Mouse (Mus musculus): ENCODE measurements around the gene Camta1. TPM values are rescaled to one million over a fixed set of nuclear protein-coding genes. Genes with fewer than 3 reads are reported as not detected.

Gene Camta1
- polyA plus RNA-seq, 1 experiment from 2014 or later = 150 TPM

GRCm38 (mm10) chr4:151200316-151200715 is 661.4 kb downstream of the Camta1 start:
- Histone ChIP-seq H3K4me2 (no peak overlapping the region), H3K4me1 (ENCODE audit: control insufficient read depth, insufficient read depth, low read length) (no peaks in the 10 kb centered on the region), H3K4me3 (ENCODE audit: low read depth, low read length) (no peak overlapping the region), H3K27ac (ENCODE audit: low read depth, low read length) (no peak overlapping the region), H3K9ac (ENCODE audit: low read length) (no peak overlapping the region), H3K27me3 (ENCODE audit: control insufficient read depth, insufficient read depth, low read length) (no peaks in the 10 kb centered on the region), H3K9me3 (ENCODE audit: control insufficient read depth, low read length) (no peaks in the 10 kb centered on the region), H3K36me3 (ENCODE audit: control insufficient read depth, insufficient read depth, low read length) (no peaks in the 10 kb centered on the region)
- no peak for ATAC-seq (ENCODE audit: low FRiP score)
- DNase-seq (ENCODE audit: low spot score, missing footprints) = no peak
- WGBS = 89% methylated on average over 9 of the region's 9 CpGs

- peaks cover 9% of the 10 kb centered on the region; the same call in 1 of the 2 replicates for H3K4me1 ChIP-seq (ENCODE audit: control insufficient read depth, insufficient read depth, low read length)
- H3K27ac ChIP-seq (ENCODE audit: low read depth, low read length) = no peak overlapping the region
- no peak overlapping the region for H3K9ac ChIP-seq (ENCODE audit: low read length)
- 44% methylated on average over 10 of the region's 10 CpGs for WGBS
- H3K9me3 ChIP-seq (ENCODE audit: control insufficient read depth, low read length) = no peaks in the 10 kb centered on the region
- DNase-seq (ENCODE audit: low spot score, missing footprints) (no peak), ATAC-seq (ENCODE audit: low FRiP score) (no peak)
- H3K27me3 ChIP-seq (ENCODE audit: control insufficient read depth, insufficient read depth, low read length) = no peaks in the 10 kb centered on the region
- no peak overlapping the region for H3K4me2 ChIP-seq
- no peaks in the 10 kb centered on the region for H3K36me3 ChIP-seq (ENCODE audit: control insufficient read depth, insufficient read depth, low read length)
- no peak overlapping the region for H3K4me3 ChIP-seq (ENCODE audit: low read depth, low read length)
These were observed 666.5 kb downstream of the Camta1 start for GRCm38 (mm10) chr4:151195126-151195525.

- DNase-seq (ENCODE audit: low spot score, missing footprints) (no peak), ATAC-seq (ENCODE audit: low FRiP score) (peak; percentile 63; the same call in 1 of the 2 replicates)
- WGBS = 35% methylated on average over 4 of the region's 4 CpGs
- Histone ChIP-seq H3K27me3 (ENCODE audit: control insufficient read depth, insufficient read depth, low read length) (no peaks in the 10 kb centered on the region), H3K27ac (ENCODE audit: low read depth, low read length) (no peak overlapping the region), H3K9ac (ENCODE audit: low read length) (no peak overlapping the region), H3K4me3 (ENCODE audit: low read depth, low read length) (no peak overlapping the region), H3K4me1 (ENCODE audit: control insufficient read depth, insufficient read depth, low read length) (peaks cover 9% of the 10 kb centered on the region; the same call in 1 of the 2 replicates), H3K36me3 (ENCODE audit: control insufficient read depth, insufficient read depth, low read length) (no peaks in the 10 kb centered on the region), H3K9me3 (ENCODE audit: control insufficient read depth, low read length) (no peaks in the 10 kb centered on the region), H3K4me2 (peak overlapping the region; percentile 4; the same call in 1 of the 2 replicates)
These were observed 667.0 kb downstream of the Camta1 start for GRCm38 (mm10) chr4:151194715-151195097.

DNA sequence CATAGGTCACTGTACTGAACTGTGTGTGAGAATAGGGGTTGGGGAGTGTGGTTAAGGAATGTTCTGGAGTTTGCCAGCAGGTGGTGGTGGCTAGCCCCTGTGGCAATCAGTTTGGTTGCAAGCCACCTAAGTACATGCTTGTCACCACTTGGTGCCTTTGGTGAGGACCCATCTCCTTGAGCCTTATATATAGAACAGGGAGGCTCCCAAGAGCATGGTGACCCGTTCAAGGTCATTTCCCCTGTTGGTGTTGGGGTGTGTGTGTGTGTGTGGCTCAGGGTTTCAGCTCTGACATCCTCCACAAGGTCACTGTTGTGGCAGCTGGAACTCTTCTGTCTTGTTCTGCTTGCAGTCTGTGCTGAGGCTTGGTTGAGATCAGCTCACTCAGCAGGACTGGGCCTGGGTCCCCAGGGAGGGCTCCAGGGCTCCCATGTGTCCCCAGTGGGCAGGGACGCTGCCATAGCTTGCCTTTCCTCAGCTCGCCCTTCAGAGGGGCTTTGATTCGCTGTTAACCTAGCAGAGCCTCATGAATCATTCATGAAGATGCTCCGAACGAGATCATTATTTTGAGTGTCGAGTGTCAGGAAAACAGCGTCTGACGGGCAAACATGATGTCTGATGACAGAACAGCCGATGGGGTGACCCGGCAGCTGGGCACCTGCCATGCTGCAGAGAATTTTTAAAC is 667.5 kb downstream of the Camta1 start:
- DNase-seq (ENCODE audit: low spot score, missing footprints) = no peak
- 22% methylated on average over 11 of the region's 11 CpGs for WGBS
- no peak overlapping the region for H3K27ac ChIP-seq (ENCODE audit: low read depth, low read length)
- H3K4me2 ChIP-seq = peak overlapping the region; percentile 4; the same call in 1 of the 2 replicates
- no peaks in the 10 kb centered on the region for H3K36me3 ChIP-seq (ENCODE audit: control insufficient read depth, insufficient read depth, low read length)
- peak; percentile 67; the same call in 1 of the 2 replicates for ATAC-seq (ENCODE audit: low FRiP score)
- no peak overlapping the region for H3K4me3 ChIP-seq (ENCODE audit: low read depth, low read length)
- peaks cover 9% of the 10 kb centered on the region; the same call in 1 of the 2 replicates for H3K4me1 ChIP-seq (ENCODE audit: control insufficient read depth, insufficient read depth, low read length)
- no peaks in the 10 kb centered on the region for H3K9me3 ChIP-seq (ENCODE audit: control insufficient read depth, low read length)
- H3K27me3 ChIP-seq (ENCODE audit: control insufficient read depth, insufficient read depth, low read length) = no peaks in the 10 kb centered on the region
- no peak overlapping the region for H3K9ac ChIP-seq (ENCODE audit: low read length)

DNA sequence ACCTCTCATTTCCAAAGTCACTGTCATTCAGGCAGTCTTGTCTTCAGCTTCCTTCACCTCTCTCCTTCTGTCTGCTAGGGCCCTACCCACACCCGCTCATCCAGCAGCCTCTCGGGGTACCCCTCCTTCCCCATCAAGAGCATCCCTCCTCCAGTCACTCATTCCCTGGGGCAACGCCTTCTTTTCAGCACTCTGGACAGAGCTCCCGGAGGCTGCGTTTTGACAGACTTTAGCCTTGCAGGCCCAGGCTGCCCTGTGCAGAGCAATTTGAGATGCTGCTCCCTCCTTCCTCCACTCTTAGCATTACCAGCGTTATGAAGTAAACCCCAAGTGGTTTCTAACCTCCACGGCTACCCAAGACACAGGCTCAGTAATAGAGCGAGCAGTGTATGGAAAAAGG is 675.2 kb downstream of the Camta1 start:
- H3K27me3 ChIP-seq (ENCODE audit: control insufficient read depth, insufficient read depth, low read length) = no peaks in the 10 kb centered on the region
- ATAC-seq (ENCODE audit: low FRiP score) = no peak
- DNase-seq (ENCODE audit: low spot score, missing footprints) = peak; percentile 92
- WGBS = 15% methylated on average over 8 of the region's 8 CpGs
- H3K36me3 ChIP-seq (ENCODE audit: control insufficient read depth, insufficient read depth, low read length) = no peaks in the 10 kb centered on the region
- H3K27ac ChIP-seq (ENCODE audit: low read depth, low read length) = no peak overlapping the region
- H3K4me3 ChIP-seq (ENCODE audit: low read depth, low read length) = no peak overlapping the region
- no peaks in the 10 kb centered on the region for H3K4me1 ChIP-seq (ENCODE audit: control insufficient read depth, insufficient read depth, low read length)
- H3K9me3 ChIP-seq (ENCODE audit: control insufficient read depth, low read length) = no peaks in the 10 kb centered on the region
- no peak overlapping the region for H3K4me2 ChIP-seq
- no peak overlapping the region for H3K9ac ChIP-seq (ENCODE audit: low read length)

DNA sequence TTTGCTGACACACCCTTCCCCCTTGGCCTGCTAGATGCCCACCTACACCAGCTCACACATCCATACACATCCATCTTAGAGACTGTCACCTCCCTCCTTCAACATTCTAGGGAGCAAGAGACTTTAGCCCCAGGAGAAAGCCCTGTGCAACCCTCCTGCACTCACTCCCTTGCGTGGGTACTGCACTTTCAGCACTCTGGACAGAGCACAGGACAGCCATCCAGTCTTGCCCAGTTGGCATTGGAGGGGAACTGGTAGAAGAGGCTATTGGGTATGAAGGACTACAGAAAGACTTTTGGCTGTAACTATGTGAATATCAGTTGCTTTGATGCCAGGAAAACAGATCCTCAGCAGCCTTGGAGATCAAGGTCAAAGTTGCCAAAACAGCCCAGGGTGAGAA is 675.9 kb downstream of the Camta1 start:
- Histone ChIP-seq H3K9me3 (ENCODE audit: control insufficient read depth, low read length) (no peaks in the 10 kb centered on the region), H3K4me2 (no peak overlapping the region), H3K4me3 (ENCODE audit: low read depth, low read length) (no peak overlapping the region), H3K27ac (ENCODE audit: low read depth, low read length) (no peak overlapping the region), H3K36me3 (ENCODE audit: control insufficient read depth, insufficient read depth, low read length) (no peaks in the 10 kb centered on the region), H3K4me1 (ENCODE audit: control insufficient read depth, insufficient read depth, low read length) (no peaks in the 10 kb centered on the region), H3K27me3 (ENCODE audit: control insufficient read depth, insufficient read depth, low read length) (no peaks in the 10 kb centered on the region), H3K9ac (ENCODE audit: low read length) (no peak overlapping the region)
- DNase-seq (ENCODE audit: low spot score, missing footprints) = no peak
- 10% methylated on average over 1 of the region's 1 CpGs for WGBS
- ATAC-seq (ENCODE audit: low FRiP score) = no peak

DNA sequence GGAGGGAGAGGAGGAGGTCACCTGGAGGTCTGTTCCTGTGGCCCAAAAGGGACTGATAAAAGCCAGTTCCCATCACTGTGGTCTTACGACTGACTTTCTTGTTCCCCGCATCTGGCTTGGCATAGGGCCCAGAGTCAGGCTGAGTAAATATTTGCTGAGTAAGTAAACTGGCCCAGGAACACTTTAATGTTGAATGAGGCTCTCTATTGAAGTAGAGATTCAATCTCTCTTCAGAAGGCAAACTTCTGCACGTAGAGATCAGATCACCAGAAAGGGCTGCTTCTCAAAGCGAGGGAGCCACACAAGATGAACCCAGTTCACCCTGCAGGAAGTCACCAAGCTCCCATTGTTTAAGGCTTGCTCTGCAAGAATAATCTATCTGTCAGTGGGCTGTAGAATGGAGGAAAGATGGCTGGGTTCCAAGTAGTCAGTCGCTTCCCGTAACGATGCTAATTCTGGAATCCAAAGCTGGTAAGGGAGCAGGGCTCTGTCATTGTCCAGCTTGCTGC is 681.2 kb downstream of the Camta1 start:
- no peaks in the 10 kb centered on the region for H3K9me3 ChIP-seq (ENCODE audit: control insufficient read depth, low read length)
- H3K36me3 ChIP-seq (ENCODE audit: control insufficient read depth, insufficient read depth, low read length) = no peaks in the 10 kb centered on the region
- ATAC-seq (ENCODE audit: low FRiP score) (0 out of 2 replicates have a peak, but pooled peaks have one; percentile 38), DNase-seq (ENCODE audit: low spot score, missing footprints) (no peak)
- no peak overlapping the region for H3K4me2 ChIP-seq
- H3K9ac ChIP-seq (ENCODE audit: low read length) = no peak overlapping the region
- peaks cover 3% of the 10 kb centered on the region; the same call in 1 of the 2 replicates for H3K4me1 ChIP-seq (ENCODE audit: control insufficient read depth, insufficient read depth, low read length)
- no peak overlapping the region for H3K27ac ChIP-seq (ENCODE audit: low read depth, low read length)
- WGBS = 68% methylated on average over 7 of the region's 7 CpGs
- no peak overlapping the region for H3K4me3 ChIP-seq (ENCODE audit: low read depth, low read length)
- no peaks in the 10 kb centered on the region for H3K27me3 ChIP-seq (ENCODE audit: control insufficient read depth, insufficient read depth, low read length)

GRCm38 (mm10) chr4:151179639-151180038 is 682.0 kb downstream of the Camta1 start:
- Histone ChIP-seq H3K9me3 (ENCODE audit: control insufficient read depth, low read length) (no peaks in the 10 kb centered on the region), H3K36me3 (ENCODE audit: control insufficient read depth, insufficient read depth, low read length) (no peaks in the 10 kb centered on the region), H3K4me1 (ENCODE audit: control insufficient read depth, insufficient read depth, low read length) (peaks cover 3% of the 10 kb centered on the region; the same call in 1 of the 2 replicates), H3K27me3 (ENCODE audit: control insufficient read depth, insufficient read depth, low read length) (no peaks in the 10 kb centered on the region), H3K4me2 (no peak overlapping the region), H3K4me3 (ENCODE audit: low read depth, low read length) (no peak overlapping the region), H3K27ac (ENCODE audit: low read depth, low read length) (no peak overlapping the region), H3K9ac (ENCODE audit: low read length) (no peak overlapping the region)
- ATAC-seq (ENCODE audit: low FRiP score) (no peak), DNase-seq (ENCODE audit: low spot score, missing footprints) (no peak)
- WGBS = 63% methylated on average over 3 of the region's 3 CpGs

- 60% methylated on average over 8 of the region's 8 CpGs for WGBS
- no peak for ATAC-seq (ENCODE audit: low FRiP score)
- H3K27ac ChIP-seq (ENCODE audit: low read depth, low read length) = no peak overlapping the region
These were observed 682.7 kb downstream of the Camta1 start for GRCm38 (mm10) chr4:151178970-151179378.

More at GRCm38 (mm10) chr4:151178970-151179378, 682.7 kb downstream of the Camta1 start:
- DNase-seq (ENCODE audit: low spot score, missing footprints) = no peak
- H3K27me3 ChIP-seq (ENCODE audit: control insufficient read depth, insufficient read depth, low read length) = no peaks in the 10 kb centered on the region
- H3K4me2 ChIP-seq = no peak overlapping the region
- H3K4me3 ChIP-seq (ENCODE audit: low read depth, low read length) = no peak overlapping the region
- H3K9me3 ChIP-seq (ENCODE audit: control insufficient read depth, low read length) = no peaks in the 10 kb centered on the region
- H3K9ac ChIP-seq (ENCODE audit: low read length) = no peak overlapping the region
- H3K4me1 ChIP-seq (ENCODE audit: control insufficient read depth, insufficient read depth, low read length) = peaks cover 3% of the 10 kb centered on the region; the same call in 1 of the 2 replicates
- H3K36me3 ChIP-seq (ENCODE audit: control insufficient read depth, insufficient read depth, low read length) = no peaks in the 10 kb centered on the region
